29 mouse cellular contexts compared by ENCODE assay signal in the genomic region with DNA sequence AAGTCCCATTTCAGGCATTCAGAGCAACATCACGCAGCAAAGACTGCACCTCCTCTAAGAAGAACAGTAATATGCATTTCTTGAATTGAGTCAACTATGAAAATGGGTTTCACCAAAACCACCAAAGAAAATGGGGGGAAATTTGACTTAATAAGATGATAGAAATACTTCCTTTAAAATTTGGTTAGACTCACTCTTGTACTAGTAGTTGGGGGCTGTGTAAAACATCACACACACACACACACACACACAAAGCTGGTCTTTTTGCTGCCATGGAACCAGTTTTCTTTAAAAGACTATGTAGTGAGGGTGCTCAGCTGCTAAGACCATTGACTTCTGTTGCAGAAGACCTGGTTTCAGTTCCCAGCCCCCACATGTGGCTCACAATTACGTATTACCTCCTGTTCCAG. TPM values are rescaled to one million over a fixed set of nuclear protein-coding genes. Genes with fewer than 3 reads are reported as not detected.
"Had no signal": no experiment of that assay in that cellular context is flagged by ENCODE, and none has a peak within 500 bp of the region (broad histone marks: within the 10 kb centered on the region; RNA-seq: fewer than 3 reads in every experiment).

No protein-coding gene starts in this region.

- H3K4me3 ChIP-seq: lung, embryonic 15.5 days; megakaryocyte, embryonic 14.5 days; midbrain, embryonic 13.5 days; midbrain, embryonic 15.5 days; neural tube, embryonic 13.5 days; neural tube, embryonic 15.5 days had no signal

- H3K4me1 ChIP-seq: lung, embryonic 15.5 days; midbrain, embryonic 13.5 days; midbrain, embryonic 15.5 days; neural tube, embryonic 13.5 days; neural tube, embryonic 15.5 days had no signal

- H3K27me3 ChIP-seq: lung, embryonic 15.5 days; midbrain, embryonic 13.5 days; midbrain, embryonic 15.5 days; neural tube, embryonic 13.5 days; neural tube, embryonic 15.5 days had no signal

- DNase-seq: liver, postnatal 0 days; lung, adult 2 months; lung, postnatal 14 days; lung, postnatal 36 days; retina, postnatal 1 day; right cerebral cortex, adult 18-20 months; right cerebral cortex, postnatal 25 days; right cerebral cortex, postnatal 4 days; spleen, adult 18-20 months; thymus, adult 18-20 months; thymus, postnatal 14 days; thymus, postnatal 36 days had no signal

- H3K36me3 ChIP-seq: lung, embryonic 15.5 days; midbrain, embryonic 13.5 days; midbrain, embryonic 15.5 days; neural tube, embryonic 13.5 days; neural tube, embryonic 15.5 days had no signal

- H3K9ac ChIP-seq: liver, postnatal 0 days; lung, embryonic 15.5 days; midbrain, embryonic 13.5 days; midbrain, embryonic 15.5 days; neural tube, embryonic 13.5 days; neural tube, embryonic 15.5 days had no signal

- H3K27ac ChIP-seq: lung, embryonic 15.5 days; macrophage; midbrain, embryonic 13.5 days; midbrain, embryonic 15.5 days; neural tube, embryonic 13.5 days; neural tube, embryonic 15.5 days had no signal

- H3K9me3 ChIP-seq: lung, embryonic 15.5 days; megakaryocyte, embryonic 14.5 days; midbrain, embryonic 13.5 days; midbrain, embryonic 15.5 days; neural tube, embryonic 13.5 days; neural tube, embryonic 15.5 days had no signal

- H3K4me2 ChIP-seq: lung, embryonic 15.5 days; midbrain, embryonic 11.5 days; midbrain, embryonic 13.5 days; midbrain, embryonic 15.5 days; neural tube, embryonic 13.5 days; neural tube, embryonic 15.5 days had no signal

RNA-seq across cellular contexts. Expression of a gene that starts 12.7 kb away (rescaled TPM):
- total RNA-seq: megakaryocyte progenitor cell, adult 5-6 weeks had no signal
- polyA plus RNA-seq: midbrain, embryonic 11.5 days; neural tube, embryonic 11.5 days; neural tube, embryonic 13.5 days; stomach, embryonic 14.5 days had no signal

RNA-seq across cellular contexts. Expression of a gene that starts 43.1 kb away (rescaled TPM):
- total RNA-seq: megakaryocyte progenitor cell, adult 5-6 weeks; midbrain, postnatal 0 days; monocyte, adult 5-6 weeks had no signal
- polyA plus RNA-seq: lung, embryonic 15.5 days; lung, postnatal 0 days; macrophage; midbrain, embryonic 11.5 days; midbrain, embryonic 13.5 days; neural tube, embryonic 11.5 days; neural tube, embryonic 13.5 days; small intestine, adult 2 months; stomach, embryonic 14.5 days; stomach, embryonic 16.5 days; thymus, postnatal 0 days had no signal

RNA-seq across cellular contexts. Expression of a gene that starts 45.2 kb away (rescaled TPM):
- total RNA-seq: megakaryocyte progenitor cell, adult 5-6 weeks; monocyte, adult 5-6 weeks had no signal
- polyA plus RNA-seq: lung, adult 2 months; macrophage; neural tube, embryonic 11.5 days; small intestine, adult 2 months had no signal
